Mouse (Mus musculus) embryo, embryonic 9.5 days (tissue): ENCODE measurements at regions not wholly inside any gene's neighbourhood (a gene's known extent, or its start where the extent isn't known, plus 50 kb on each side); places are given as distances from the start of the nearest gene placed in this dataset.

Source experiments
- DNase-seq: peaks from one replicate; pipeline ENCODE4 v3.0.0-alpha.2; 2017; ENCODE audit errors: extremely low spot score

GRCm38 (mm10) chr11:34153749-34154525 lies 54.0 kb downstream of the Foxi1 start:
- DNase-seq = no peak

DNA sequence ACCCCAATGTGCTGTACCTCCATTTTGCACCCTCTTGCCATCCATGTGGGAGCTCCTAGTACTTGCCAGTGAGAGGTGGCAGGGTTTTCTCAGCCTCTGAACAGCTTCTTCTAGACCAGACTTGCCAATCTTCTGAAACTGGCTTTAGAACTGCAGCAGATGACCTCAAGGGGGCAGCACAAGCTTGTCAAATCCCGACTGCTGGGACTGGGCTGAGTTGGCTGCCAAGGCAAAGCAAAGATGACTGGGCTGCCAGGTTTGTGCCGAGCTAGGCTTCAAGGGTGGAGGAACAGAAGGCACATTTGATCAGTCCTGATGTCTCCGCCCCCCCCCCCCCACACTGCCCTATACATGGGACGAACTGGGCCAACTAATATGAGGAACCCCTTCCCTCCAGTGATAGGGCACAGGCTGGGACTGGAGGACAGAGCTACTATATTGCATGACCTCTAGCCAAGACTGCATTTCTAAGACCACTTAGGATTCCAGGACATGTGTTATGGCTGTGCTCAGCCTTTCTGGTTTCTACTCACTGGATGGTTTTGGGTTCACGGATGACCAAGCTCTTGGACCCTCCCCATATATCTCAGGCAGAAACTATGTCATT lies 51.1 kb upstream of the 4930469K13Rik start:
- DNase-seq = peak; percentile 72
